Mouse (Mus musculus) frontal cortex, postnatal 36 days (tissue): ENCODE results near the gene Nrxn3.

ENCODE experiments used
- DNase-seq, 2 experiments: peaks; one replicate each; pipeline ENCODE4 v3.0.0; 2022; ENCODE audit warnings: low spot score in 2 of 2

The Nrxn3 gene

DNA sequence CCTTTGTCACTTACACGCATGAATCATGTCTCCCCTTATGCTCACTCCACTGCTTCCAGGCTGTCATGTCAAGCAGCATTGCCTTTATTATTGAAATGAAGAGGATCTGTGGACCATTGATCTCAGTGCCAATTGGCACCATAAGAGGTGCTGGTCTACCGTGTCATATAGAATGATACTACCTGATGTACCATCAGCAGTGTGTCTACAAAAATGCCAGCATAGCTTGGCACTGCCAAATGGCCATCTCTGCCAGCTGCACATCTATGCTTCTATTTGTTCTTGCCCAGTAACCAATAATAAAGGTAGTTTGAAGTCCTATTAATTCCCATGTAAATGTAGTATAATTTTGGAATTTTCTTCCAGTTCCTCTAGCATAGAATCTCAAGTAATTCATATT, 1340.8 kb downstream of the Nrxn3 start:
- DNase-seq, result no peak

- DNase-seq, result peak in 1 of 2 experiments; percentile 8
These were observed 1363.2 kb downstream of the Nrxn3 start for GRCm38 (mm10) chr12:90085862-90086261.

DNA sequence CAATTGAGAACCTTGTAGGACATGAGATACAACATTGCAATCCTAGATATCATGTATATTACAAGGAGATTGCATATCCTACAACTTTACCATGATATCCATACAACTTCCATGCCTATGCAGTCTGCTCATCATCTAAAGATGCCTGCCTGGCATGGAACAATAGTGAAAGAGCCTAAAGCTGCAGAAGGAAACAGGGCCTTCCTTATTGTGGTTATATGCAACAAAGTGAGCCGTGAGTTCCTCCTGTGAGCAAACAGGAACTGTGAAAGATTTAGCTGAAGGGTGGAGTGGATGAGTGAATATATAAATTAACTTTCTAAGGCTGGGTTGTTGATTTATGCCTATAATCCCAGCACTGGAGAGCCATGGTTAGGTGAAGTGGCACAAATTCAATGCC, 1373.1 kb downstream of the Nrxn3 start:
- no peak for DNase-seq

DNA sequence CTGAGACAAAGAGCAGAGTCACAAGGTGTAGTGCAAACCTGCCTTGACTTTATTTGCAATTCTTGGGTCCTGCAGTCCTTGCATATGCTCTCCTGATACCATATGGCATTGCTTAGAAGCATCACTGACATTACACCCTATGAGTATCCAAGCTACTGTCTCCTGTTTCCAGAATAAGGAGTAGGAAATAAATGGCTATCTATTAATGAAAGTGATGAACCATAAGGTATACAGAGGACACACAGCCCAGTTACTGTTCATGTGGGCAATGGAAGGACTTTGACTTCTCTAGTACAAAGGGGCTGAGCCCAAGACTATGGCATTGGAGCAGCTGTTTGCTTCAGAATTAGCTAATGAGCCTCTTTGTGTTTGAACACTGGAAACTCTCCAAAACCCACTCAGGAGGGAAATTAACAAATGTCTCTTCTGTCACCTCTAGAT, 1390.7 kb downstream of the Nrxn3 start:
- no peak for DNase-seq

GRCm38 (mm10) chr12:90131927-90132869, 1409.5 kb downstream of the Nrxn3 start:
- DNase-seq, result no peak

GRCm38 (mm10) chr12:90142011-90142410, 1419.3 kb downstream of the Nrxn3 start:
- DNase-seq, result peak; percentile 71 to 92

DNA sequence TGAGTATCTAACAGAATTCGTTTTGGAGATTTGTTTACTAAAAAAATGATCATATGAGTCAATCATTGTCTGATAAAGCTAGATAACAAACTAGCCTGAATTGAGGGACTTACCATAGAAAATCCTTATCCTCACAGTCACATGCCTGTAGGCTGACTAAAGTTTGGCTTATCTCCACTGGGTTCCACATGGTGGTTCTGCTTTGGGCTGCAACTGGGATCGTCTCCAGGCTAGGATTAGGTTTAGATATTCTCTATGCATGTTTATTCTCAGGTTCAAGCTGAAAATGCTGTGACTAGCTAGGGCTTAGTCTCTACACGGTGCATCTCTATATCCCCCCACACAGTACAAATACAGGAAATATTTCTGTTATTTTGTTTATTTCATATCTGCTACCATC, 1421.6 kb downstream of the Nrxn3 start:
- DNase-seq, result peak; percentile 29 to 74

DNA sequence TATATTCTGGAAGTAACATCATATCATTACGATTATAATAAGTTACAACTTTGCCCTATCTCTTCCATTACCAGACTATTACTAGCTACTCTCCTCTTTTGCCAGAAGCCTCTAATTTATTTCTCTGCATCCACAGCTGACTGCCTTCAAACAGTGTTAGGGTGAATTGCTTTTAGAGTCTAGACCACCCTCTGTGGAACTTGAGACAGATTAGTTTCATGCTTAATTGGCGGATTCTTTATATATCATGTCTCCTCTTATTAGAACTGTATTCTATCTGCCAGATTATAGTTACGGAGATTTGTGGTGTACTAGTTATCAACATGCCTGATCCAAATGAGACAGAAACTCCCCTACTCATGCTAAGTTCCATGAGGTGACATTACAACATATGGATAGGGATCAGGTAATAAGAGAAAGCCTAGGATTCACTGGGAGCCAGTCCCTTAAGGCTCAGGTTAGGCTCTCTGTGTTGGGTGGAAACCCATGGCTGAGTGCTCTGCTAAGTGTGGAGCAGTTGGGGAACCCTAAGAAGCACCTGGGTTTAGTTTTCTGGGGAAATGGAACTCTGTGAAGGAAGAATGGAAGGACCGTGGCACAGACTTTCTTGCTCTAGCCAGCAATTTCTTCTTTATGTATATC, 1435.6 kb downstream of the Nrxn3 start:
- DNase-seq, result no peak

DNA sequence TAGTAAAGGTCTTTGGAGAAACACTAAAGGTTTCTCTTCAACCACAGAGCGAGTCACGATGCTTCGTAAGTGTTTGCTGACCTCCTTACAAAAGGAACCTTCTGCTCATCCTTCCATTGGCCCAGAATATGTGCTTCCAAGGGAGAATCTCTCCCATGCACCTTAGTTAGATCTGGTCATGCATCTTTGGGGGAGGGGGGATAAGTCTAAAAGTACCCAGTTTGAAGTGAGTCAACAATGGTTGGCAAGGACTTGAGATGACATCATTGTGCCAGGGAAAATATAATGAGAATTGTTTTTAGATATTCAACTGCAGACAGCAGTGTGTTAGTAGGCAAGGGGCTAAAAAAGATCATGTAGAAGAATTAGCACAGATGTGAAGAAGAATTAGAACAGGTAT, 1437.2 kb downstream of the Nrxn3 start:
- peak in 1 of 2 experiments; percentile 17 for DNase-seq

- no peak for DNase-seq
These were observed 1443.4 kb downstream of the Nrxn3 start for GRCm38 (mm10) chr12:90166118-90166517.

DNA sequence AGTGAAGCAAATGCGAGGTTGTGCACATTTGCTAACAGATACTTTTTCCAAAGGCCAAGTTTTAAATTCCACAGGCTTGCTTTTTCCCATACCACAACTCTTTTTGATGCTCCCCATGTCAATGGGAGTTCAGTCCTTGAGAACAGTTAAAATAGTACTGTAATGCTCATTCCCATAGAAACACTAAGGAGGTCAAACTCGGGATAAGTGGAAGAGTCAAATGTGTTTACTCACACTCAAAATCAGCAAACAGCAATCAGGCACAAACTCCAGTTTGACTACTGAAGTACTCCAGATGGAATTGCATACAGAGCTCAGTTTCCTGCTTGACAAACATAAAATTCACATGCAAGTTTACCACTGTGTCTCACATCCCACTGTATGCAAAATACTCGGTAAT, 1458.9 kb downstream of the Nrxn3 start:
- DNase-seq, result no peak

DNA sequence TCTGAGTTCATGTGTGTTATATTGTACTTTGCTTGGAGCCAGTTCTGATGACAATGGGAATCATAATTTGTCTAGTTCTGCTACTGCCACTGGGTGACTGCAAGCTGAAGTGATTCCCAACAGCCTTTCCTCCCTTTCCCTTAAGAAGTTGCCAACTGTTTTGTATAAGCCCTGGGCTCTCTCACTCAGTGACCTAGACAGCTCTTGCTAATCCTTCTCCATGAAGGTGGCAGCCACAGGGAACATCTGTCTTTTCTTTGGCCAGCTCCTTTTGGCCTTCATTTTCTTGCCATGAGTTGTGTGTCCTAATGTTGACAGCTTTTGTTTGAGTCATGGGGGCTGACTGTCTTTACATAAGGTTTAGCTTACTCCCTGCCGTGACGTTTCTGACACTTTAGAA, 1460.3 kb downstream of the Nrxn3 start:
- no peak for DNase-seq

GRCm38 (mm10) chr12:90196161-90196560, 1473.5 kb downstream of the Nrxn3 start:
- DNase-seq, result no peak

DNA sequence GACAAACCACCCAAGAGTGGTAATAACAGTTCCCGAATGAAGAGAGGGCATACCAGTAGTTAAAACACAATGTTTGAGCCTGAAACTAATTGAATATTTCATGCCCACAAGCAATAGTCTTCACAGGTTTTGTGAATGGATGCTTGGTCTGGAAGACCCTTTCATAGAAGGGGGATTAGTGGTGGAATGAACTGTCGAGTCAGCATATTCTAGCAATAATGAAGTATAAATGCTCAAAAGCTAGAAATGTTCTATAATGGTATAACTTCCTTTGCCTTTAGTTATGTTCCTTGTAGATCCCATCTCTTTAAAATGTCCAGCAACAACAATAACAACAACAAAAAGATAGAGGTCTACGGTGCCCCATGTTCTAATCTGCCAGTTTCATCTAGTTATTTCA, 1475.3 kb downstream of the Nrxn3 start:
- DNase-seq, result no peak

- no peak for DNase-seq
These were observed 1479.8 kb downstream of the Nrxn3 start for GRCm38 (mm10) chr12:90202501-90202900.

GRCm38 (mm10) chr12:90211410-90211809, 1488.7 kb downstream of the Nrxn3 start:
- no peak for DNase-seq

DNA sequence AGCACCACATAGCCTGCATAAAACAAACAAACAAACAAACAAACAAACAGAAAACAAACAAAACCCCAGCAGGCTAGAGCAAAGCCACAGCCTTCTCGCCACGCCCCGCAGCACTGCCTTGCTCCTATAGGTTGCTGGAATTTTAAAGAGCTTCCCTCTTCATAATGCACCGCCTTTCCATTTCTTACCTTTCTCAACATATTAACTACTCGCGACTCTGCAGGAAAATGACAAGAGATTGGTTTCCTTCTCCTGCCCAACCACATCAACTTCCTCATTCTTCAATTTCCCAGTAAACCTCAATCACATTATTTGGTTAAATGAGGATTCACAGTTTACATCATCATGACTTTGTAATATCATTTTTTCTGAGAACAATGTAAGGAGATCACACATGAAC, 1494.4 kb downstream of the Nrxn3 start:
- DNase-seq, result no peak

DNA sequence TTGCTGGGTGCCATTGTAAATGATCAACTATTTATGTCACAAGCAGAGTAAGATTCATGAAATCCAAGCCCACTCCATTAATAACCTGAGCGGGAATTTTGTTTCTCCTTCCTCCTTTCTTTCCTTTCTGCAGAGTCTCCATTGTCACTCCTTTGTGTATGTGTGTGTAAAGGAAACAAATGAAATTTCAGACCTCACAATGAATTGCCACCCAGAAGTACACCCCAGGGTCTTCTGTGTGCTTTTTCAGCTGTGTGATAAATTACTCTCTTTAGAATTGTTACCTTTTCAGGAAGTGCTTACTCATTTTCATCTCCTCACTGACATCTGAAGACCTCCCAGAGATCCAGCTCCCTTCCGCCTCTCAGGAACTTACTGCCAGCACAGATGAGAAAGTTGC, 1506.4 kb downstream of the Nrxn3 start:
- no peak for DNase-seq

- no peak for DNase-seq
These were observed 1513.4 kb downstream of the Nrxn3 start for GRCm38 (mm10) chr12:90236093-90236492.

DNA sequence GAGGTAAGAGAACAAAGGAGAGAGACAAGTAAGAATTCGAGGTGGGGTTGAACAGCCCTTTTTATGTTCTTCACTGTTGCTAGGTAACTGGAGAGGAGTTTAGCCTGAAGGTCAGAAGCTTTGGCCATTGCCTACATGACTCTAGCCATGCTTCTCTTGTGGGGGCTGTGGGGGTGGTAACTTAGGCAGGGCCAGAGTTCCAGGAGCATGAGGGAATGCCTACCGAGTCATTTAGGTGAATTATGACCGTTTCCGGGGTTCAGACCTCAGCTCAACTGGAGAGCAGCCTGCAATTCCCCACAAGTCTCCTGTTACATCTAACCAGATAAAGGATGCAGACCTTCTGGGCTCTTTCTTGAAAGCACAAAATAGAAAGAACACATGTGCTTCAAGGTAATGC, 1537.6 kb downstream of the Nrxn3 start:
- DNase-seq, result no peak

- no peak for DNase-seq
These were observed 1545.4 kb downstream of the Nrxn3 start for GRCm38 (mm10) chr12:90268111-90268510.

DNA sequence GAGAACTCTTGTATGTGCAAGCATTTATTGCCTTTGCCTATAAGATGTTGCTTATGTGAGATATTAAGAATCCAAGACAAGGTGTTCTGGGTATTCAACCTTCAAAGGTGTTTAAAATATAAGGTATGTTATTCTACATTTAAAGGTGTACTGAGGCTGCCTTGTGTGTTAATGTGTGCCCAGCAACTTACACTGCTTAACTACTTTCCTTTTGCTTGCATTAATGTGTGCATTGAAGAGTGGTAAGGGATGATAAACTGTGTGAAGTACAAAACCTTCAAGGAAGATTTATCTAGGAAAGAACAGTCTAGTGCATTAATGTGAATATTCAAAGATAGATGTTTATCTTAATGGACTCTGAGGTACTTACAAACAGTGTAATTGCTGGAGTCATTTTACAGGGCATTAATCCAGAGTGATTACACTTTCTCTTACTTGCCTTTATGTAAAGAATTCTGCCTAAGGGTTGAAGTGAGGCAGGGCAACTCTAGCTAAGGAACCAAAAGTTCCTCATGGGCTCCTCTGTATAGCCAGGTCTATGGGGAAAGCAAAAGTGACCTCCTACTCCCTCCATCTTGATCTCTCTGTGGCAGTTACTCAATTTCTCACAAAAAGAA, 1548.2 kb downstream of the Nrxn3 start:
- DNase-seq, result no peak
